Mouse (Mus musculus): ENCODE measurements around the gene Osbp.

The Osbp gene

GRCm38 (mm10) chr19:11987841-11988240 is 22.1 kb downstream of the Osbp start:
- DNase-seq (ENCODE audit: low read depth in 1 of 2, low spot score in 2 of 2) = no peak

- no peak for DNase-seq (ENCODE audit: low read depth in 1 of 2, low spot score in 2 of 2)
These were observed 23.6 kb downstream of the Osbp start for GRCm38 (mm10) chr19:11989334-11989733.

- no peak for DNase-seq (ENCODE audit: low read depth in 1 of 2, low spot score in 2 of 2)
These were observed 26.3 kb downstream of the Osbp start for GRCm38 (mm10) chr19:11992034-11992433.

GRCm38 (mm10) chr19:11992441-11993029 is 26.8 kb downstream of the Osbp start:
- no peak for DNase-seq (ENCODE audit: low read depth in 1 of 2, low spot score in 2 of 2)

GRCm38 (mm10) chr19:11994703-11995431 is 29.1 kb downstream of the Osbp start:
- no peak for DNase-seq (ENCODE audit: low read depth in 1 of 2, low spot score in 2 of 2)

GRCm38 (mm10) chr19:11995722-11996448 is 30.1 kb downstream of the Osbp start:
- no peak for DNase-seq (ENCODE audit: low read depth in 1 of 2, low spot score in 2 of 2)

- no peak for DNase-seq (ENCODE audit: low read depth in 1 of 2, low spot score in 2 of 2)
These were observed 35.9 kb downstream of the Osbp start for GRCm38 (mm10) chr19:12001686-12002085.

GRCm38 (mm10) chr19:12002125-12002524 is 36.4 kb downstream of the Osbp start:
- DNase-seq (ENCODE audit: low read depth in 1 of 2, low spot score in 2 of 2) = peak; percentile 27 to 78

- DNase-seq (ENCODE audit: low read depth in 1 of 2, low spot score in 2 of 2) = no peak
These were observed 37.0 kb downstream of the Osbp start for GRCm38 (mm10) chr19:12002791-12003190.

- no peak for DNase-seq (ENCODE audit: low read depth in 1 of 2, low spot score in 2 of 2)
These were observed 37.8 kb downstream of the Osbp start for GRCm38 (mm10) chr19:12003568-12003967.

GRCm38 (mm10) chr19:12004216-12005008 is 38.7 kb downstream of the Osbp start:
- DNase-seq (ENCODE audit: low read depth in 1 of 2, low spot score in 2 of 2) = no peak

GRCm38 (mm10) chr19:12005376-12006360 is 39.9 kb downstream of the Osbp start:
- DNase-seq (ENCODE audit: low read depth in 1 of 2, low spot score in 2 of 2) = peak; percentile 50 to 77

- DNase-seq (ENCODE audit: low read depth in 1 of 2, low spot score in 2 of 2) = no peak
These were observed 40.7 kb downstream of the Osbp start for GRCm38 (mm10) chr19:12006361-12006947.

- DNase-seq (ENCODE audit: low read depth in 1 of 2, low spot score in 2 of 2) = peak; percentile 26 to 53
These were observed 41.6 kb downstream of the Osbp start for GRCm38 (mm10) chr19:12007105-12007931.

- DNase-seq (ENCODE audit: low read depth in 1 of 2, low spot score in 2 of 2) = no peak
These were observed 43.0 kb downstream of the Osbp start for GRCm38 (mm10) chr19:12008410-12009380.

GRCm38 (mm10) chr19:12009501-12010280 is 44.0 kb downstream of the Osbp start:
- DNase-seq (ENCODE audit: low read depth in 1 of 2, low spot score in 2 of 2) = peak; percentile 39 to 64

GRCm38 (mm10) chr19:12010281-12010771 is 44.6 kb downstream of the Osbp start:
- DNase-seq (ENCODE audit: low read depth in 1 of 2, low spot score in 2 of 2) = peak in 1 of 2 experiments; percentile 30

Data from monocyte, adult 2 months (primary cell).